Mouse (Mus musculus): ENCODE data around the gene Il15.

Il15 gene

DNA sequence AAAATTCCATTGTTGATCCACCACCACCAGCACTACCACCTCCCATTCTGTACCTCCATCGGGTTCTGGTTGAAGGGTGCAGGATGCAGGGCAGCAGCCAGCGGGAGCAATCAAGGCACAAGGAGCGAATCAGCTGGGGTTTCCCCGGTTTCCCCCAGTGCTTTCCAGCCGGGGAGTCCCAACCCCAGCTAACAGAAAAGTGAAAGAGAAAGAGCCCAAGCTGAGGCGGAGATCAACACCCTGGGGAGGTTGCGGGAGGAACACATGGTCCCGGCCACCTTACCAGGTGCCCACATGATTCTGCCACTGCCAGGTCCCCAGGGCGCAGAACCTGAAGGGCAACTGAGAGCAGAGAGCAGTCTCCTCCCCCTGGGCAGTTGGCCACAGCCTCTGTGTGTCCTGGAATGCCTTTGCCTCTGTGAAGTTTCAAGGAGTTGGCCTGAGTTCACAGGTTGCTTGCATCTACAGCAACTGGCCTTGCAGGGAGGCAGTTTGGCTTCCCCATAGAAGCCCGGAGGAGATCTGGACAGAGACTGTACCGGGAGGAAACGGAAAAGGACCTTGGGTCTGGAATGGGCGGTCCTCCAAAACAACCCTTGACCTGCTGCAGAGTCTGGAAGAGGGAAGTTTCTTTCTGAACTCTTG lies at the start of gene Il15:
TSS of gene Il15 (minus strand) at position 537 of the 645 bp plus-strand sequence.
- no peak for DNase-seq (ENCODE audit: low read depth, low spot score)

DNA sequence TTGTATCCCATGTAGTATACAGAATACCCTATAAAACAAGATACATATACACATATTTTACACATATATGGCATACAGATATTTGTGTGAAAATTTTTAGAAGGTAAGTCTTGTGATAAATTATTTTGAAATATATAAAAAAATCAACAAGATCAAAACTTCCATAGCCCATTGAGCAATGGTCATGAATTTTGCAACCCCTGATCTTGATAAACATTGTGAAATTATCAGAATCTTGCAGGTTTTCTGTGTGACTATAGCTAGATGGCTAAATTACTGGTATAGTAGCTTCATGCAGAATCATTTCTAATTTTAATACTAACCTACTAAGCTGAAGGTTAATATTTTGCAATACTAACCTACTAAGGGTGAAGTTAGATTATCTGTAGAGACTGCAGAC lies 41.9 kb upstream of the Il15 start:
- DNase-seq (ENCODE audit: low read depth, low spot score) = no peak

DNA sequence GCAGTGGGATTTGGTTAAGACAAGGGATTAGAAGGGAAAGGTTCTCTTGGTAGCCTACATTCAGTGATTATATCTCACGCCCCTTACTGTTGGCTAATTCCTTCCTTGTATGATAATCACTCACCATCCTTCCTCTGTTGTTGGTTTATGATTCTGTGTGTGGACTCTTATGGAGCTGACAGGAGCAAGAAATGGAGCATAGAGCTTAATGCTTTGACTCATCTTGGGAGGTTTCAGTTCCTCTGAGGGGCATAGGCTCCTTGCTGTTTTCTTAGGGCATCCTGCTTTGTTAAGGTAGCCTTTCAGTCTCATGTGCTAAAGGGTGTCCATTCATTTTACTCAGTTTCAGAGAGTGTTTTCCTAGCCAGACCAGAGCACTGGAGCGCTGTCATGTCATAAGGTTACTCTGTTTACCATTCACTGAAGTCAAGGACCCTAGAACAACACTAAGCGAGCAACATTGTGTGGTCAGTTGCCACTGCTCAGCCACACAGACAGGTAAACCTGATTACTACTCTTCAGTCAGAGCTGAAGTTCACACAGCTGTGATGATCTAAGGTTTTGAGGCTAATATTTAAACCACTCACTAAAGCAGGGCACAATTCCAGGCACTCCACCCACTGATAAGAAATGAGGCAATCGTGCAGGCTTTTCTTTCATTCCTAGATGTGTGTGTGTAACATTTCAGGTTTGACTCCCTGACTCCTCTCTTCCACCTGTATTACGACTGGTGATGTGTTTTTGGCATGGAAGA lies 13.7 kb upstream of the Il15 start:
- DNase-seq (ENCODE audit: low read depth, low spot score) = no peak

DNA sequence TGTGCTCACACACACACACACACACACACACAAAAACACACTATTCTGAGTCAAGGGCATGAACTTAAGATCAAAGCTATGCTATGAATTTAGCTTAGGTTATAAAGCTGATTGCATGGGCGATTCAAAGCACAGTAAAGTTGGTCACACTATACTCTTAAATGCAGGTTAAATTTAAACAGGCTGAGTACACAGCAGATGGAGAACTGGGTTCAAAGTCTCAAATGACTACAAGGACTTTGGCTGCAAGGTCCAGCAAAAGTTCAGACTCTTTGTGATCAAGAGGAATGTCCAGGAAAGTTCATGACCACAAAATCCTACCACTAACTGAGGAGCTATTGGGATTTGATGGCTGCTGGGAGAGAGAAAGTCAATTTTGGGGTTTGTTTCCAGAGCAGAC lies 12.5 kb upstream of the Il15 start:
- no peak for DNase-seq (ENCODE audit: low read depth, low spot score)

DNA sequence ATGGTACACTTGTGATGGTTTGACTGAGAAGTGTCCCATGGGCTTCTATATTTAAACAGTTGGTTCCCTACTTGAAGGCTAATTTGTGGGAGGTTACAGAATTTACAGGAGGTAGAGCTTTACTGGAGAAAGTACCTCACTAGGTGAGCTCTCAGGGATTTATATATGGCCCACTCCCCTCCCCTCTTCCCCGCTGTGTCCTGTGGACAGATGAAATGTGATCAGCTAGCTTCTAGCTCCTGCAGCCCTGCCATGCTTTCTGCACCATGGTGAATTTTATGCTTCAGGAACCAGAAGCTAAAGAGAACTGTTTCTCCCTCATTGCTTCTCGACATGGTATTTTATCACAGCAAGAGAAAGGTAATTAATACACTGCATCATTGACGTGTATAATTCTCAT lies 7.1 kb upstream of the Il15 start:
- DNase-seq (ENCODE audit: low read depth, low spot score) = no peak

DNA sequence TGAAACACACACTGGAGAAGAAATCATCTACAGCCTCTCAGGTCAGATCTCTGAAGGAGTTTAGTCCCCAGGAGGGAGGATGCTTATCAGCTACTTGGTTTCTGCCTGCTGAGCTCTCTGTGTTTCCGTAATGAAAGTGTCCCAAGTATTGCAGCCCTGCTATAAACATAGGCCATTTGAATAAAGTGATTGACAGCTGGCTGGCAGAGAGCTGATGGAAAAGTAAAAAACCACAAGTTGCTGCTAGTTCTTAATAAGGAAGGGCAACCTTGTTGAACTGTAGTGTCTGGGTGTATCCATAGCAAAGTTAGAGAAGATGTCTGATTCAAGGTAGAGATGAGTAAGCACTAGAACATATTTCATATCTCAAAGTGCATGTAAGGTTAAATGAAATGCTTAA lies 4.0 kb upstream of the Il15 start:
- no peak for DNase-seq (ENCODE audit: low read depth, low spot score)

DNA sequence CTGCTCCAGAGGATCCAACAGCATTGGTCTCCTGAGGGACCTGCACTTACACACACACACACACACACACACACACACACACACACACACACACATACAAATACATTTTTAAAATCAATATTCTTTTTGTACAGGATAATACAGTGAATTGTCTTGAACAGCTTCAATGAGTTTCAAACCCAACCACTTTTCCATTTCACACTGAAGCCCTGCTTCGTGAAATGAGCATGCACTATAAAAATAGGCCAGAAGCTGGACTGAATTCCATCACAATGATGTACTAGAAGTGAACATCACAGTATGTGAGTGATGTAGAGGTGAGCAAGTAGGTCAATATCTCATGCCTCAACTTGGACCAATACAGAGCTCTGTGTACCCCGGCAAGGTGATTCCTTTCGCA lies 1.0 kb upstream of the Il15 start:
- no peak for DNase-seq (ENCODE audit: low read depth, low spot score)

DNA sequence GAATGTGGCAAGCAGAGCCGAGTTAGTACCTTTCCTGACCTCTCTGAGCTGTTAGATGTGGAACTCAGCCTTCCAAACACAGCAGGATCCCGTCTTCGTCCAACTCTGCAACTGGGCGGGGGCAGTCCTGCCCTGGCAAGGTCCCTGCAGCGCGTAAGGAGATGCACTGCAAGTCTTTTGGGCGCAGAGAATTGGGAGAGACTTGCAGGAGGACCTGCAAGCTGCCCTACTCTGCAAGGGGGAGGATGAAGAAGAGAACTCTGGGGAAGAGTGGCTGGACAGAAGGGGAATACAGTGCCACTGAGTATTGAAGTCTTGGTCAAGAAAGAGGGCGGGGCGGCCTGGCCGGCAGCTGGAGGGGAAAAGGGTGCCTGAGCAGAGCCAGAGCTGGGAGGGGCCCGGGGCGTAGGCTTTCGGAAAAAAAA lies 749 bp downstream of the Il15 start:
- DNase-seq (ENCODE audit: low read depth, low spot score) = no peak

DNA sequence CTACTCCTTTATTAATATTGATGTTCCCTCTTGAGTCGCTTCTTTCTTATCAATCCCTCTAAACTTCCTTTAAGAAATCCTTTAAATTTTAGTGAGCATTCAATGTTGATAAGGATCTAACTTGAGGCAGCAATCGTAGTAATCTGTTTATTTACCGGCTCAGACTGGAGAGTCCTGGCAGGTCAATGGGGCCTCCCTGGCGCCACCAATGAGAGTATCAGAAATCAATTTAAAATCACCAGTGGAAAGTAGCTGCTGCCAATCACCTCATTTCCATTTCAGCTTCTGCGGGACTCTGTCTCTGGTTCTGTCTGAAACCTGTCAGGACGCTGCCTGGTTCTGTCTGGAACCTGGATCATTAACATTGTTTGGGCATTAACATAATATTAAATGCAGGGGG lies 1.5 kb downstream of the Il15 start:
- DNase-seq (ENCODE audit: low read depth, low spot score) = no peak

DNA sequence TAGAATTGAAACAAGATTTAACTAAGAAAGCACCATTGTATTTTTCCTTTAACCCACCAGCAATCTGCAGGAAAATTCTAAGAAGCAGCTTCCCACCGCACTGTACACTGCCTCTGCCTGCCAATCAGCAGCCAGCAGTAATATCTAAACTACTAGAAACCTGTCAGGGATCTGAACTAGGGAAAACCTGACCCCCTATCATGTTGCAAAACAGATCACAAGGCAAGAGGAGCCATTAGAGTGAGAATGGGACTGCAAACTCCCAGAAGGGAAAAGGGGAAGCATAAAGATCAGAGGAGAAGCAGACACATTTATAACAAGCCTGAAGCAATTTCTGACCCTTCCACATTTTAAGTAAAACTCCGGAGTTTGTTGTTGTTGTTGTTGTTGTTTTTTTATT lies 2.0 kb downstream of the Il15 start:
- DNase-seq (ENCODE audit: low read depth, low spot score) = no peak

DNA sequence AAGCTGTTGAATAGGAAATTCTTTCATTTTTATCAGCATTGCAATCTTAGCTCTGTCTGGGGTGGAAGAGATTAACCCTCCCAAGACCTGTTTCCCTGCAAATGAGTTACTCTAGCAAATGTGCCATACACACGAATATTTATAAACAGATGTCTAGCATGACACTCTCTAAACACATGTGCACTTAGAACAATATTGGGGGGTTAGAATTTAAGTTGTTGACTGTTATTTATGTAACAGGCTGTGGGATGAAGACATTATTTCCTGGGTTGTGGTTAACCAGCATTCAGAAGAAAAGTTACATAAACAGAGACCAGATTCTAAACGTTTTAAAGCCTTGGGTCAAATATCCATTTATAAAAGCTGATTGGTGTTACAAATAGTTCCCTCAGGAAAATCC lies 2.6 kb downstream of the Il15 start:
- DNase-seq (ENCODE audit: low read depth, low spot score) = no peak

DNA sequence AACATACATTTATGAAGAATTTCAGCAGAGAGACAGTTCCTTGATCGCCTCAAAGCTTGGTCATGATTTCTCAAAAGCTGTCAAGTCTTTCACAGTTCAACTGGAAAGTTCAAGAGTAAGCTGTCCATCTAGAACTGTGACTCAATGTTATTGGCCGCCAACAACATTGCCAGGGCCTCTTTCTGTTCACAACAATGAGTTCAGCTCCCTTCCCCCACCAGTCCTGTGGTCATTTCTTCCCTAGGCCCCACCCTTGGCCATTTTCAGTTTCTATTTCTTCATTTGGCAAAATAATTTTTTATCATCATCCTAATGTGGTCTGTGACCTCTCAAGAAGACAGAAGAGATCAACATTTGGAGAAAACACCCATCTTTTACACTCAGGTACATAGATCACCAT lies 4.5 kb downstream of the Il15 start:
- no peak for DNase-seq (ENCODE audit: low read depth, low spot score)

DNA sequence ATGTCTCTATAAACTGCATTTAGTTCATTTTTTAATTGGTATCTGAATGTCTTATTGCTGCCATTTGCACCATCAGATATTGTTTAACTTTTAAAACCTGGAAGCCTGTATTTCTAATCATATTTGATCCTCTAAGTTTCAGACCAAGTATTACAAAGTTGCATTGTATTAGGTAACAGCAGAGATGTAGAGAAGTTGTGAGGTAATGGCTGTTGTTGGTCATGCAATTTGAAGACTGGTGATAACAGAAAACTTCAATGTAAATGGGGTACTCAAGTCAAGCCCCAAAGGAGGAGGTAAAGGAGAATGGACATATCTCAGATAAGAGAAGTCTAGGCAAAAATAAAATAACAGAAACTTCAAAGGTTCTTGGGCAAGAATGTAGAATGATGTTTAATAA lies 11.8 kb downstream of the Il15 start:
- no peak for DNase-seq (ENCODE audit: low read depth, low spot score)

DNA sequence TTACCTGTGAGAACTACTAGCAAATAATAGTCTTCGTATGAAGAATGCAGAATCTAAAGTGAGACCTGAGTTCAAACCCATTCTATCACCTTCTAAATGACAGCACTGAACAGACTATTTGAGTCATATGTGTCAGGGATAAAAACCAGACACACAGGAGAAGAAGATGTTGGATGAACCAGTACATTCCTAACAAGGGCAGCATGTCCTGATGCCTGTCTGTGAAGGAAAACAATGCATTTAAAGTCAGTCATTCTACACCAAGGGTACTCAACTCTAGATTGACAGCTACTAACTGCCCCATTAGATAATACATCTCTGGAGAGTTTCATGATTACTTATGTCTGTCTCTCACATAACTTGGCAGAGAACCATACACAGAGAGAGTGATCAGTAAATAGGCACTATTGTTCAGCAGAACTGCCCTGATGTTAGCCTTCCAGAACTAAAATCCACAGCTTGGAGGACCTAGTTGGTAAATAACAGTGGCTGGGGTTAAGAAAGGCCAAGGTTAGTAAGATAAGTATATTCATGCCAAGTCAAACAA lies 14.6 kb downstream of the Il15 start:
- DNase-seq (ENCODE audit: low read depth, low spot score) = no peak

DNA sequence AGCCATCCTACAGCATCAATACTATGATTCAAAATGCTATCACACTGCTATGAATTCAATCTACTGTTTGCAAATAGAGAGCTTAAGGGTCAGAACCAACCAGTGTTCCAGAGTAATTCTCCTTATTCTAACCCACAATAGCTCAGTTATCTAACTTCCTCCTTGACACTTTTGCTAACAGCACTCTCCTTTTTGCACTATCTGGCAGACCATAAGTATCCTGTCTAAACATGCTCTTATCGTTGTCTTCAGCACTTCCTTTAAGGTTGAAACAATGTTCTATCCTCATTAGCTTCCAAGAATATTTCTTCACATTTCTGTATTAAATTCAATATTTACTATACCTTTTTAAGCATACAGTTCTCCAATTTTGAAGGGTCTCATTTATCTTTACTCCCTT lies 15.4 kb downstream of the Il15 start:
- DNase-seq (ENCODE audit: low read depth, low spot score) = no peak

DNA sequence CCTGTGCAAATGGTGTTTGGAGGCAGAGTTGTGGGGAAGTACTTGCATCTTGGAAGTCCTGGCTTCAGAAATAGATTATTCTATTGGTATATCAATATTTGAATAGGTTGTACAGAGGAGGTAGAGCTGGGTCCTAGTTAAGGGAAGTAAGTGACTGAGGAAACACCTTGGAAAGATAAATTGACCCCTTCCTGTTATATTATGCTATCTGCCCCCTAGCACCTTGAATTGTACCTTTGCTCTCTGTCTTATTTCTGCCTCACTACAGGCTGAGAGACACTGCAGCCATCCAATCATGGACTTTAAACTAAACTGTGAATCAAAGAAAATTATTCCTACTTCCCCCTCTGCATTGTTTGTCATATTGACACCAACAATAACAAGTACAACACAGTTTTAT lies 17.2 kb downstream of the Il15 start:
- no peak for DNase-seq (ENCODE audit: low read depth, low spot score)

DNA sequence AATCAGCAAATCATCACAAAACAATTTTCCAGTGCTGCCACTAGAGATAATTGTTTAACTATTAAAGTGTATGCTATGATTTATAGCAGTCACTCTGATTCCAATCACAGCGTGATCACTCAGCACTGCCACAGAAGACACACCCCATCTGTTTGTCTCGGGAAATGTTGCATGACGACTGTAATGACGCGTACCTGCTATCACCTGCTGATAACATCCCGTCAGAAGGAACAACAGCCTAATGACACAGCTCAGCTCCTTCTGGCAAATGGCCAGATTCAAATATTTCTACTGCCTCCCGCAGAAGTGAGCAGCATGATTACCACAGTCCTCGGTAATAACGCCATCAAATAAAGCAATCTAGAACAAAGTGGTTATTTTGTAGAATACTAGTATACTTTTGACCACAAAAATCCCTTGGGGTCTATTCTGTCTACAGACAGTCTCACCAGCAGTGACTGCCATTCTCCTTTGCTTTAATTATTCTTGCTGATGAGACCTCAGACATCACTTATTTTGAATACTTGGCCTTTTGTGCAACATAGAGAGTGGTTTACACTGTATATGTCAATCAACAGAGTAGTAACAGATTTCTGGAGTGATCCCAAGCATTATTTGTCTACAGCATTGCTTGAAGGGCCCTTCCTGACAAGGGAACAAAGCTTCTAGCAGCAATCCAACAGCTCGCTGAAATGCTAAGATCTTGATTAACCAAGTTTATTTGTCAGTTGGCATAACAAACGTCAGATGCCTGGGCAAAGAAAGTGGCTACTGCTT lies 18.4 kb downstream of the Il15 start:
- no peak for DNase-seq (ENCODE audit: low read depth, low spot score)

DNA sequence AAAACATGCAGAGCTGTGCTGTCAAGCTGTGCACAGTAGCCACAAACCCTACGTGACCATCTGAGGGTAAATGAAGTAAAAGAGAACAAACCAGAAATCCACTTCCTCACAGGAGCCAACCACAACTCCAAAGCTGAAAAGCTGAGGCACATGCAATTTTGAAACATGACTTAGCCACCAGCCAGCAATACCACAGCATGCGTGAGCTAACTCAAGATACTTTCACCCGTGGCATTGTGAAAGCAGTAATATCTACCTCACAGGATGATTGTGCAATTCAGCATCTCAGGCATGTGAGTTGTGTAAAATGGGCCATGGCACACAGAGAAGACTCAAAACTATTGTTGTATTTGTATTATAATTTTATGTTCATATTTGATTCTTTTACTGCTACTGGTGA lies 19.7 kb downstream of the Il15 start:
- DNase-seq (ENCODE audit: low read depth, low spot score) = no peak

DNA sequence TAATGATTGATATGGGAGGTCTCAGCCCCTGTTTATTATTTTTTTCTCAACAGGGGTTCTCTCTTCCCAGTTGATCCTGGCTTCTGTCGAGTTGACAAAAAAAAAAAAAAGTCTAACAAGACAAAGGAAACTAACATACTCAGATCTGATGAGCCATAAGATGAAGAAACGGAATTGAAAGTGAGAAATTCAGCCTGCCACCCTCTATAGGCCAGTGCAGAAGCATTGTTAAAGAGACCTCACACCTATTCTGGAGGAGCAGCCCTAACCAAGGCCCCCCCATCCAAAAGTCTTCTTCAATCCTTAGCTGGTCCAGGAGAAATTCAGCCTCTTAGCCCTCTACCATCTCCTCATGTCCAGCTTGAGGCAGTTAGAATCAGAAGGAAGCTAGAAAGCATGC lies 20.7 kb downstream of the Il15 start:
- no peak for DNase-seq (ENCODE audit: low read depth, low spot score)

DNA sequence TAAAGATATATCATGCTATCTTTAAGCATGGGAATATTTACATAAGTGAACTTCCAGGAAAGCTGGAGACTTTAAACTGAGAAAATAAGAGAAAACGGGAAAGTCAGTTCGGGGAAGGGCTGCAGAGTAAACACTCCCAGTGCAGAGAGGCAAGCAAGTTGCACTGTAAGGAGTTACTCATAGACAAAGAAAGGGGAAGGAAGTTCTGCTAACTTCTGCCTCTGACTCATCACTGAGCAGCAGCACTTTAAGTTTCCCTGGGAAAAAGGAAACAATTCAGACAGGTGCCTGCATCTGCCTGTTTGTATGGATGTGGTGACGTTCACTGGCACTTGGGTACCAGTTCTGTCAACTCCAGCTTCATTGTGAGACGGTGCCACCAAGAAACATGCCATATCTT lies 28.6 kb downstream of the Il15 start:
- DNase-seq (ENCODE audit: low read depth, low spot score) = no peak

DNA sequence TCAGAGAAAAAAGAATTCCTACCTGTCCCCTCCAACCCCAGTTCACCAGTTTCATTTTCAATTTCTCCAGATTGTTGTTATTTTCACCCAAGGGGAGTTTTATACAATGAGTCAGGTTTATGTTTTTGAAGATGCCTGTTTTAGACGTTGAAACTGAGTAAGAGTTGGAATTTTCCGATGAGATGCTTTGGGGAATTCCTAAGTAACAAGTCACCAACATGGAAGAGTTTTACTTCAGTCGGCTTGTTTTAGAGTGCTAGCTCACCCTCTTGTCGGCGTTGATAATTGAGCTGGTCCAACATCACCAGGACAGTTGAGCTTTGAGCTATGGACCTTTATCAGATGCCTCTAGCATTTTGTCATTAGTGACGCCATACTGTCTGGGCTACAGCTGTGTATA lies 30.2 kb downstream of the Il15 start:
- DNase-seq (ENCODE audit: low read depth, low spot score) = no peak

DNA sequence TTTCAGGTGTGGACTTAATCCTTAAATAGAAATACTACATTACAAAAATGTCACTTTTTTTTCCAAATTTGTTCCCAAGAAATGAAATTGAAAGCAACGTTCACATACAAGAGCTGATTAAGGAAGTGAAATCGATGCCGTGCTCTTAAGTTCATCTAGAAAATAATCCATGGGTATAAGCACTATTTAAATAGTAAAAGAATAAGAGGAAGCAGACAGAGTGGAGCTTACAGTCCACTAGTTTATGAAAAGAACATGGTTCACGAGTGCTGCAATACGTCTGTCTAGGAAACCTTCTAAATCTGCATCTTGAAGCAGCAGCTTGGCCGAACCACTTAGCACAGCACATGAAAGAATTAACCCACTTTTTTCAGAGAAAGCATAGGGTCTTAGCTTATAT lies 32.4 kb downstream of the Il15 start:
- no peak for DNase-seq (ENCODE audit: low read depth, low spot score)

DNA sequence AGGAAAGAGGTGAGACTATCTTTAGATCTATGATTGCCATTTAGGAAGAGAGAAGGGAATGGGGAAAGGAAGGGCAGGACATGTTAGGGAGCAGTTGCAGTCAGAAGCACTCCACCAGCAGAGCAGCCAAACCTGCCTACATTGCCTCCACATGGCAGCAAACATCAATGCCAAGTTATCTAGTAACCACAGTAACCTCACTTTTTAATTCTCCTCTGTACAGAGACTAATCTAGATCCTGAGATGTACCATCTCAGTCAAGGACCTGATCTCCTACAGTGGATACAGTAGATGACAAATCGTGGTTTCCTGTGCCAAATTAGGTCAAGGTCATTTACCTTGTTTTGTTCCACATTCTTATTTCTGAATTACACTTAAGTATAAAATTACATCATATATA lies 42.0 kb downstream of the Il15 start:
- DNase-seq (ENCODE audit: low read depth, low spot score) = no peak

Measured in retina, postnatal 7 days (tissue).